Mouse (Mus musculus) layer of hippocampus, adult 8-10 months (tissue): ENCODE results near the gene Arpc4. TPM values are rescaled to one million over a fixed set of nuclear protein-coding genes. Genes with fewer than 3 reads are reported as not detected.
A peak's percentile ranks its signal among the peaks of the same experiment; 100 is the strongest.
"Not testable (repeated sequence)": the region's sequence is repeated elsewhere in the genome, so short reads cannot be mapped to it uniquely, and the experiment has no call there.

Experiments used
- DNase-seq, 2 experiments: peaks; one replicate each; pipeline ENCODE4 v3.0.0; 2022; ENCODE audit warnings: low spot score in 2 of 2
- total RNA-seq, 4 experiments: library from RNA; stranded (reverse); gene quantifications; 2 replicates each; pipeline ENCODE4 v1.2.4; 2022

Gene Arpc4
- total RNA-seq, result 100 to 1,000 TPM; 282 to 324 (median 303) TPM

DNA sequence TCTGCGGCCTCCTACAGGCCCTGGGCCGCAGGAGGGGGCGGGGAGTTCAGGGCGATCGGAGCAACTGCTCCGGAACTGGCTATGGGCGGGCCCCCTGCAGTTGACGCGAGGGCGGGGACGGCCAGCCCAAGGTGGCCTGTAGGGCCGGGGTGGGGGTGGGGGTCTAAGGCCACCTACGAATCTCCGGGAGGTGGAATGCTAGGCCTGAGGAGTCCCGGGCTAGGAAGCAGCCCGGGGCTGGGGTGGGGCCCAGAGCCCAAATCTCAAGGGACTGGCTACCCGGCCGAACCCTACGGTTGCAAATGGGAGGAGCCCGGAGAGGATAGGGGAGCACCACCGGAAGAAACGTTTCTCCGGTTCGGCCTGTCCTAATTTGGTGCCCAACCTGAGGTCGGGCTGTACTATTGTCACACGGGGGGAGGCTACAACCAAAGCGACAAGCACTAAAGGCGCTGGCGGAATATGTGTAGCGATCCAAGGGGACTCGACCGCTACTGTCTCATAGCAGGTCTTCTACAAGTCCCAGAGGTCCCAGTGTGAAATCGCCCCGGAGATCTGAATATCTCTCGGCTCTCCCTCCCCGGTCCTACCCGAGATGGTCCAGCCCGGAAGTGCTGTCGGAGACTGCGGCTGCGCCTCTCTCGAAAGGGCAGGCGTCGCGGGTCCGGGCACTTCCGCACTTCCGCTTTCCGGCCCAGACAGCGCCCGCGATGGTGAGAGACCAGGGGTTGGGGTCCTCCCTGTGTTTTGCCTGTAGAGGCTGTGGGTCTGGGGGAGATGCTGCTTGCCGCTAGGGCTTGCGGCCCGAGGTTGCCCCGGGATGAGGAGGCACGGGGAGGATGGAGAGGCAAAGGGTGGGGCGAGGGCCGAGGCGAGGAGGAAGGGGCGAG, at the start of gene Arpc4, which contains the start of gene Tada3:
Arpc4 (plus strand) TSS at position 620 of the 890 bp plus-strand sequence.
Tada3 (minus strand) TSS at position 388 of the 890 bp plus-strand sequence.
- peak; percentile 85 to 90 for DNase-seq

- DNase-seq, result no peak
These were observed 48.5 kb upstream of the Arpc4 start for GRCm38 (mm10) chr6:113329396-113329795.

DNA sequence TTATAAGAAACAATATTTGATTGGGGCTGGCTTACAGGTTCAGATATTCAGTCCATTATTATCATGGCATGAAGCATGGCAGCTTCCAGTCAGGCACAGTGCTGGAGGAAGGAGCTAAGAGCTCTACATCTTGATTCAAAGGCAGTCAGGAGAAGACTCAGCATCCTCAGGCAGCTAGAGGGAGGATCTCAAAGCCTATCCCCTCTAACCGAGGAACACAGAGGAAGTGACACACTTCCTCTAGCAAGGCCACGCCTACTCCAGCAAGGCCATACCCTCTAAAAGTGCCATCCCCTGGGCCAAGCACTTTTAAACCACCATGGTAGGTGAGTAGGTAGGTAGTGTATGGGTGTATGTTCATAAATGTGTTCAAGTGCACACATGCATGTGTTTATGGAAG, 47.4 kb upstream of the Arpc4 start:
- no peak for DNase-seq

DNA sequence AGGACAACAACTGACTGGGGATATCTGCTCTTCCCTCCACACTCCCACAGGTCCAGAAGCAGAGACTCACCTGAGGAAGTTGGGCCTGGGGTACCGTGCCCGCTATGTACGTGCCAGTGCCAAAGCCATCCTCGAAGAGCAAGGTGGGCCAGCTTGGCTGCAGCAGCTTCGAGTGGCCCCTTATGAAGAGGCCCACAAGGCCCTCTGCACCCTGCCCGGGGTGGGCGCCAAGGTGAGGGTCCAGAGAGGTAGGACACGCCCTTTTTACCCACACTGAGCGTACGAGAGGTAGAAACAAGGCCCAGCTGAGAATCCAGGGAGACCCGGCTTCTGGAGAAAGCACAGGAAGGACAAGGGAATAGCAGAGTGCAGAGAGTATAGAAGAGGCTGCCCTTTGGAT, 46.2 kb upstream of the Arpc4 start:
- DNase-seq, result no peak

DNA sequence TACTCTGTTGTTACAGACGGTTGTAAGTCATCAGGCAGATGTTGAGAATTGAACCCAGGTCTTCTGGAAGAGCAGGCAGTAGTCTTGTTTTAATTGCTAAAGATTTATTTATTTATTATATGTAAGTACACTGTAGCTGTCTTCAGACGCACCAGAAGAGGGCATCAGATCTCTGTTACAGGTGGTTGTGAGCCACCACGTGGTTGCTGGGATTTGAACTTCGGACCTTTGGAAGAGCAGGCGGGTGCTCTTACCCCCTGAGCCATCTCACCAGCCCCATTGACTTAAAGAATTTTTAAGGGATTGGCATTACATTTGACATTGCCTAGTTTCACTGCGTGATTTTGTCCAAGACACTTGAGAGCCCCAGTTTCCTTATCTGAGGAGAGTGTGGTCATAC, 45.2 kb upstream of the Arpc4 start:
- DNase-seq, result not testable (repeated sequence)

GRCm38 (mm10) chr6:113333137-113333950, 44.6 kb upstream of the Arpc4 start:
- DNase-seq, result peak; percentile 71 to 77

- DNase-seq, result no peak
These were observed 43.7 kb upstream of the Arpc4 start for GRCm38 (mm10) chr6:113334216-113334615.

- DNase-seq, result no peak
These were observed 40.9 kb upstream of the Arpc4 start for GRCm38 (mm10) chr6:113336852-113337620.

DNA sequence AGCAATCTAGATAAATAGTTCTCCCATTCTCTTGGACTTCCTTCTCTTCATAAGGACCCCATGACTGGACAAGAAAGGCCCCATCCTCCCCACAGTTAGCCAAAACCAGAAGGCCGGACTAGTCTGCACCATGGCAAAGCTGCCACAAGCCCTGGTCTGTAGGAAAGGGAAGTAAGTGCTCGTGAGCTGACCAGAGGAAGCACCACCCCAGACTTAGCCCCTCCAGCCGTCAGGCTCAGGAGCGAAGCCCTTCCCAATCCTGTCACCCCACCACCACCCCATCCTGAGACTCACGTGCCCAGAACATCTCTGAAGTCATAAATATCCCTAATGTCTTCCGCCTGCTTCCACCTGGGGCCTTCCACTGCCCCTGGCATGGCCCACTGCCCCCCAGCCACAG, 36.3 kb upstream of the Arpc4 start:
- DNase-seq, result no peak

- no peak for DNase-seq
These were observed 35.6 kb upstream of the Arpc4 start for GRCm38 (mm10) chr6:113342297-113342696.

DNA sequence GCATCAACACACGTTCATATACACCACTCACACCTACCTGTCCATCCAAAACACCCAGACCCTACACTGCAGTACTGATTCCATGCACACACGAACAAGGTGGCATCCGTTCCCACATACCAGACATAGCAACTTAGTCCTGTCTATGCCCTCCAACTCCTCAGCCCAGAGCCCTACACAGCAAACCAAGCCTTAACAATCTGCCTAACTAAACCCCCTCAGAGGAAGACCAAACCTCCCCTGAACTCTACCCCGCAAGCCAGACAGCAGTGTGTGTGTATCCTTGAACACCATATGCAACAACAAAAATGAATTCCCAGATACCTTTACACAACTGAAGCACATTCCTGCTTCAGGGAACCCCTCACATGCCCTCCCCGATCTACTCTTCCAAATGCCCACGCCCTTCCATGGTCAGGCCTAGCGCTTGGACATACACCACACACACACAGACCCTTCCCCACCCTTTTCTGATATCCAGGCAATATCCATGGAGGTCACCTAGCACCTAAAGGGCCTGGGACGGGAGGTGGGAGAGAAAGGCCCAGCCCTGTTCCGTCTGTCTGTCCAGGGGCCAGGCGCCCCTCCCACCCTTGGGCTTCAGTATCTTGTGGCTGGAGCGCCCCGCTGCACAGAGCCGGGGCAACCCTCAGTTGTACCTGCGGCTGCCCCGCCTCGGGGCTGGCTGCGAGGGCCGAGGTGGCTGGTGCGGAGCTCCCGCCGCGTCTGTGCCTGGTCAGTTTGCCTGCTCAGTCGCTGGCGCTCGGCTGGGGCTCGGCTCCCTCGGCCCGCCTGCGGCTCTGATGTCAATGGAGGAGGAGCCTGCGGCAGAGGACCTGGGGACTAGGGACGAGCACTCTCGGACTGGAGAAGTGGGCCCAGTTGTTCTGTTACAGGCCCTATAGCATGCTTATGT, 34.5 kb upstream of the Arpc4 start, which contains the start of gene Camk1:
Camk1 (minus strand) TSS at position 808 of the 916 bp plus-strand sequence.
- peak in 1 of 2 experiments; percentile 65 for DNase-seq

DNA sequence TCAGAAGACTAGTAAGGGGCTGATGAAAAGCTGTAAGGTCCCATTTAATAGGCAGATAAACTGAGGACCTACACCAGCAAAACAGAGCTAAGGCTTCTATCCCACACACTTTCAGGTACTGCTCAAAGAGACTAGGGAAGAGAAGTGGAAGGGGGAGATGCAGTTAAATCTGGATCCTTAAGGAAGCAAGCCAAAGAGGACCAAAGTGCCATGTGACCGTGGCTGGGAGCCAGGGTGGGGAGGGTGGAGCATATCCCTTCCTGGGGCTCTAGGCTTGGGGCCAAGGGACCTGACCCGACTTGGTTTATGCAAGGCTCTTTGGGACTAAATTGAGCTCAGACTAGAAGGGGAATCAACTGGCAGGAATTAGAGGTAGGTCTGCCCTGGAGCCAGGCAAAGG, 33.6 kb upstream of the Arpc4 start:
- no peak for DNase-seq

GRCm38 (mm10) chr6:113346897-113347296, 31.0 kb upstream of the Arpc4 start:
- no peak for DNase-seq

DNA sequence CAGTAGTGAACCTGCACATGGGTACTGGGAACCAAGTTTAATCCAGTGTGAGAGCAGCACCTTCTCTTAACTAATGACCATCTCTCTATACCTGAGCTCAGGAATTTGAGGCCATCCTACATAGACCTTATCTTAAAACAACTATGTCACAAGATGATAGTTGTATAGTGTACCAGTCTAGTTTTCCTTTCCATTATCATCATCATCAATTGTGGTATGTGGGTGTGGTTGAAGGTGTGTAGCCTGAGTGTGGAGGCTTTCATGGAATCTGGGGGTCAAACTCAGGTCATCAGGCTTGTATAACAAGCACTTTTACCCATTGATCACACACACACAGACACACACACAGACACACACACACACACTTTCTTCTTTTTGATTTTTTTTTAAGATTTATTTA, 27.4 kb upstream of the Arpc4 start:
- no peak for DNase-seq

DNA sequence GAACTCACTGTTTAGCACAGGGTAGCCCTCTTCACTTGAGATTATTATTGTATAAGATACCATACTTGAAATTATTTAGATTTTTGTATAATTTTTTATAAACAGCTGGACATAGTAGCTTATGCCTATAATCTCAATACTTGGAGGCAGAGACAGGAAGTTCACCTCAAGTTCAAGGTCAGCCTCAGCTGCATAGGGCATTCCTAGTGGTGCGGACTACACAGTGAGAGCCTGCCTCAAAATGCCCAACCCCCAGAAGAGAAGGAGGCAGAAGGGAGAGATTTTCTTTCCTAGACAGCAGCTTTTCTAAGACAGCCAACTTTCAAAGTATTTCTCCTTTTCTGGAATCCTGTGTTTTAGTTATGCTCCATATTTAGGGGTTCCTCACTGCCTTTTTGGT, 26.8 kb upstream of the Arpc4 start:
- no peak for DNase-seq

DNA sequence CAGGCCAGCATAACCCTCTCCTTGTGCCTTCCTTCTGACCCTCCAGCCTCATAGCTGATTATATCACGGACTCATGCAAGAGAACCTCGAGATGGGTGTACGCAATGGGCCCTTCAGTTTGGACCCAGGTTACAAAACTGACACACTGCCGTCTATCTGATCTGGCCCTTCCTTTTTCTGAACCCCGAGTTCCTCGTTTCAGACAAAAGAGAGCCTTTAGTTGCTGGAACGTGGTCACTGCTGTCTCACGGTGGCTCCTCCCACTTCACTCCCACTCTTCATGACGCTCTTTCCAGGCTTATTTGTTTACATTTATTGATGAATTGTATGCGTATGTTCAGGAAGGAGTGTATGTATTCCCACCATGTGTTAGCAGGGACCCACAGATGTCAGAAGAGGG, 26.3 kb upstream of the Arpc4 start:
- DNase-seq, result no peak

- no peak for DNase-seq
These were observed 25.1 kb upstream of the Arpc4 start for GRCm38 (mm10) chr6:113352820-113353219.

DNA sequence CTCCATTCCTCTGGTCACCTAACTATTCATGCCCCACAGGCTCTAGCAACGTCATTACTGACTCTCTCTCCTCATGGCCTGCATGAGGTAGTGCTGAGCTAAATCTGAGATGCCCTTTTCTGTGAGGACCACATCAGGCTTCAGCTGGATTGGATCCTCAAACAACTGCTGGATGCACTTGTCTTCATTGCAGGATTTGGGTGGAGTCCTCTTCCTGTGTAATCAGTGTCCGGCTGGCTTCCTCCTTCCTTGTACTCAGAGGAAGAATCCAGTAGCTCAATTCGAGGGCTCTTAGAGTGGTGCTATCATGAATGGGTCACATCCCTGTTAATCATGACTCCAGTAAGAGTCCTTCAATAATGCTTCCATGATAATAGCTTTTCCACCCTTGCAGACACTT, 24.2 kb upstream of the Arpc4 start:
- no peak for DNase-seq

DNA sequence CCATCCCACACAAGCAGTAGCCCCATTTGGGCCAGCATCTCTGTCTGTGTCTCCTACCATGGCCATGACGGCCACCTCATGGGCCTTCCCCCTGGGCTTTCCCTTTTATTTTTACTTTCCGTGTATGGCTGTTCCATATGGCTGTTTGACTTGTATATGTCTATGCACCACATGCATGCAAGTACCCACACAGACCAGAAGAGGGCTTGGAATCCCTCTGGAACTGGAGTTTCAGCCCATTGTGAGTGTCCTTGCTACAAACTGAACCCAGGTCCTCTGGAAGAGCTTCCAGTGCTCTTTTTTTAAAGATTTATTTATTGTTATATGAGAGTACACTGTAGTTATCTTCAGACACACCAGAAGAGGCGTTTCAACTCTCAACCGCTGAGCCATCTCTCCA, 16.4 kb upstream of the Arpc4 start:
- no peak for DNase-seq

- no peak for DNase-seq
These were observed 15.7 kb upstream of the Arpc4 start for GRCm38 (mm10) chr6:113362241-113362640.
